Comparison of ENCODE assay signal across 11 mouse cellular contexts in genomic region chr10:43601511-43602396, GRCm38 (mm10). TPM values are rescaled to one million over a fixed set of nuclear protein-coding genes. Genes with fewer than 3 reads are reported as not detected.
DNase-seq lines count a peak whose midpoint lies in the region; ATAC-seq and TF ChIP-seq lines count a peak whose summit lies in the region.
"Had no signal": no experiment of that assay in that cellular context is flagged by ENCODE, and none has a peak within 500 bp of the region (broad histone marks: within the 10 kb centered on the region; RNA-seq: fewer than 3 reads in every experiment).

No protein-coding gene starts in this region.

- H3K27ac ChIP-seq in hindbrain, embryonic 12.5 days = peak overlapping the region; percentile 52; the same call in 1 of the 2 replicates

- H3K4me3 ChIP-seq in hindbrain, embryonic 12.5 days = no peak overlapping the region

- ATAC-seq in hindbrain, embryonic 12.5 days (ENCODE audit: low FRiP score) = no peak
- peak; percentile 30; the same call in 1 of the 2 replicates for ATAC-seq in megakaryocyte, adult 5-6 weeks (ENCODE audit: poor library complexity, severe bottlenecking)

- 53% methylated on average over 14 of the region's 14 CpGs for WGBS in hindbrain, embryonic 12.5 days

- DNase-seq in cerebellum, postnatal 10 days = peak; percentile 55
- DNase-seq in cerebellum, adult 18-20 months = no peak
- peak; percentile 79 for DNase-seq in brain, embryonic 14.5 days (ENCODE audit: low read depth)
- no peak for DNase-seq in left cerebral cortex, adult 18-20 months (ENCODE audit: low spot score in 2 of 2)
- DNase-seq in testis, postnatal 10 days (ENCODE audit: low spot score) = no peak
- DNase-seq in thymus, postnatal 10 days (ENCODE audit: low spot score in 2 of 2) = no peak
- DNase-seq: gastrocnemius, postnatal 14 days; kidney, postnatal 10 days; lung, adult 2 months had no signal

- TF ChIP-seq CTCF in brain, embryonic 14.5 days (IDR thresholded peaks at IDR 0.05; ENCODE audit: borderline replicate concordance, extremely low read depth, insufficient read depth, insufficient read length) = no peak

- H3K9me3 ChIP-seq in hindbrain, embryonic 12.5 days (replicated peaks) = no peaks in the 10 kb centered on the region

- H3K27me3 ChIP-seq in hindbrain, embryonic 12.5 days = no peaks in the 10 kb centered on the region

- no peaks in the 10 kb centered on the region for H3K36me3 ChIP-seq in hindbrain, embryonic 12.5 days

- peaks cover 5% of the 10 kb centered on the region; the same call in 1 of the 2 replicates for H3K4me1 ChIP-seq in hindbrain, embryonic 12.5 days

- no peak for TF ChIP-seq POLR2A in brain, embryonic 14.5 days (IDR thresholded peaks at IDR 0.05; ENCODE audit: borderline replicate concordance, extremely low read depth, insufficient read depth, insufficient read length, poor library complexity, severe bottlenecking)

- no peak overlapping the region for H3K4me2 ChIP-seq in hindbrain, embryonic 12.5 days (replicated peaks)

- H3K9ac ChIP-seq in hindbrain, embryonic 12.5 days = no peak overlapping the region

RNA-seq across cellular contexts. Expression of gene Cd24a, which starts 23.7 kb away (rescaled TPM):
- polyA plus RNA-seq in brain, embryonic 14.5 days (2012; rRNA removed) = 1,206 and 1,229 TPM in 2 replicates
- 727 and 798 TPM in 2 replicates for polyA plus RNA-seq in hindbrain, embryonic 12.5 days (2016; fragmentation: Nextera tagmentation; extraction: Ambion mirVana)
- 469 and 474 TPM in 2 replicates for total RNA-seq in megakaryocyte, adult 5-6 weeks (2015)
- total RNA-seq in megakaryocyte, adult 5-6 weeks (2017) = 421 and 545 TPM in 2 replicates
- total RNA-seq in left cerebral cortex, adult 18-20 months (2021) = 1 to 10 TPM; 5.8 to 6.1 TPM

Comparison
In these comparisons a context has a peak if more than half of its experiments do, and no peak if none do; other contexts are left out.
1. DNase-seq: peak in cerebellum, postnatal 10 days (2 of 2) and brain, embryonic 14.5 days (single experiment); none in cerebellum, adult 18-20 months (0 of 2), left cerebral cortex, adult 18-20 months (0 of 2), testis, postnatal 10 days (single experiment) and thymus, postnatal 10 days (0 of 2).
2. RNA of gene Cd24a, which starts 23.7 kb away (total RNA-seq): 421 to 545 TPM in megakaryocyte, adult 5-6 weeks; 5.8 to 6.1 TPM in left cerebral cortex, adult 18-20 months; every median in the first group is over 10 times any median in the second.